Mouse (Mus musculus) forebrain, embryonic 16.5 days (tissue): ENCODE measurements at regions not wholly inside any gene's neighbourhood (a gene's known extent, or its start where the extent isn't known, plus 50 kb on each side); places are given as distances from the start of the nearest gene placed in this dataset.

Experiments
- ATAC-seq: fragments of 200-750 bp; cut with Nextera tagmentation; 2 replicates; pipeline ENCODE4 v1.8.0; 2017; ENCODE audit warnings: mild to moderate bottlenecking, moderate library complexity
- H3K27ac ChIP-seq: fragments of 300-500 bp; sonication (generic); 2 replicates; pipeline ENCODE4 v1.5.1; 2014; ENCODE audit warnings: low read length, control low read depth
- H3K27me3 ChIP-seq: fragments of 300-500 bp; sonication (generic); replicated peaks from 2 replicates; pipeline ENCODE4 v1.6.1; 2014; ENCODE audit warnings: low read length; ENCODE audit not compliant: control insufficient read depth, insufficient read depth
- H3K36me3 ChIP-seq: fragments of 300-500 bp; sonication (generic); 2 replicates; pipeline ENCODE4 v1.6.1; 2014; ENCODE audit not compliant: control insufficient read depth, insufficient read depth
- H3K4me1 ChIP-seq: fragments of 300-500 bp; sonication (generic); replicated peaks from 2 replicates; pipeline ENCODE4 v1.6.1; 2014; ENCODE audit warnings: low read length; ENCODE audit not compliant: control insufficient read depth, insufficient read depth
- H3K4me2 ChIP-seq: fragments of 300-500 bp; sonication (generic); 2 replicates; pipeline ENCODE4 v1.6.1; 2014; ENCODE audit warnings: mild to moderate bottlenecking, low read length, control low read depth
- H3K4me3 ChIP-seq: fragments of 300-500 bp; sonication (generic); replicated peaks from 2 replicates; pipeline ENCODE4 v1.5.1; 2014; ENCODE audit warnings: mild to moderate bottlenecking, low read length, control low read depth
- H3K9ac ChIP-seq: fragments of 300-500 bp; sonication (generic); replicated peaks from 2 replicates; pipeline ENCODE4 v1.6.1; 2014; ENCODE audit warnings: low read depth, low read length, control low read depth
- H3K9me3 ChIP-seq: fragments of 300-500 bp; sonication (generic); 2 replicates; pipeline ENCODE4 v1.6.1; 2016; ENCODE audit warnings: low read length; ENCODE audit not compliant: control insufficient read depth
- WGBS: fragments of 180-500 bp; shearing (Covaris S2); extraction: QIAGEN DNeasy Blood & Tissue Kit; methylation state at CpG from one replicate; pipeline ENCODE4 v1.1.7; 2014; 5-methylcytosine and 5-hydroxymethylcytosine counted together

DNA sequence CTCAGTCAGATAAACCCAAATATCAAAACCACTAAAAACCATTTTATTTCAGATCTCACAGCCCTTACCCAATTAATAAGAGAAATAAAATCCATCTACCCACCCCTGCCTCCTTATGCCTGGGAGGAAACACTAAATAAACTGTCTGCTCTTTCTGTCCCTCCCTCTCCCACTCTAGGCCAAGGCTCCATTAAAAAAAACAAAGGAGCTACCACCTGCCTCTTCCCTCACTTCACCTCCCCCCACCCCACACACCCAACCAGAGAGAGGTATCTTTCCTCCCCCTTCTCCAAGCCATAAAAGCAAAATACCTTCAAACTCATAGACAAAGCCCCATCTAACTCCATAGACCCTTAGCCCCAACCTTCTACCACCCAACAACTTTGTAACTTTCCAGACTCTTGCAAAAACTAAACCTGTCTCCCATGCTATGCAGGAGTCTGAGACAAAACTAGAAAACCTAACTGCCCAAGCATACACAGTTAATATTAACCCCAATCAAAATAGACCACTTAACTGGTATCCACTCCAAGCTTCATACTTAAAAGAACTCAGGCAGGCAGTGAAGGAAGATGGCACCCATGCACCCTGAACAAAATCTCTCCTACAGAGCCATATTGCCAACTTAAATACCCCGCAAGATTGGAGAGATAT is 532.1 kb downstream of the 9430069I07Rik start:
- no peak overlapping the region for H3K4me2 ChIP-seq
- no peaks in the 10 kb centered on the region for H3K9me3 ChIP-seq
- no peak overlapping the region for H3K27ac ChIP-seq
- 97% methylated on average over 1 of the region's 1 CpGs for WGBS
- no peaks in the 10 kb centered on the region for H3K36me3 ChIP-seq
- ATAC-seq: no peak
- H3K9ac ChIP-seq: no peak overlapping the region
- H3K27me3 ChIP-seq: no peaks in the 10 kb centered on the region
- no peak overlapping the region for H3K4me3 ChIP-seq
- no peaks in the 10 kb centered on the region for H3K4me1 ChIP-seq

DNA sequence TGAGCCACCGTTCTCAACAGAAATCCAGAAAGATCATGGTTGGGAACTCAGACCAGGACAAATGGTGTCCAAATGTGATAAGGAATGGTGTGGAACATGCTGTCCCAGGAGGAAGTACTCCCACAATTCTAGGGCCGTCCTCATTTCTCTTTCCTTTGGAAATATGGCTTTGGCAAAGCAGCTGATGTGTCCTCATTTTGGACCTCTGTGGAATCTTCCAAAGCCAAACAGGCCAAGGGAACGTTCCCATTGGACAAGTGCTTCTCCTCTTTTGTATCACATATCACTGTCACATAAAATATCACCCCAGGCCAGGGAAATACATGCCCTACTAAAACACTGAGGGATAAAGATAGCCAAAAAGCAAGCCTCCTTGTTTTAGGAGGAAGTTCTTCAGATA is 532.8 kb downstream of the 9430069I07Rik start:
- Histone ChIP-seq H3K4me3 (no peak overlapping the region), H3K9ac (no peak overlapping the region), H3K4me2 (no peak overlapping the region), H3K9me3 (no peaks in the 10 kb centered on the region), H3K36me3 (no peaks in the 10 kb centered on the region), H3K27me3 (no peaks in the 10 kb centered on the region), H3K27ac (no peak overlapping the region), H3K4me1 (no peaks in the 10 kb centered on the region)
- 87% methylated on average over 3 of the region's 3 CpGs for WGBS
- no peak for ATAC-seq

DNA sequence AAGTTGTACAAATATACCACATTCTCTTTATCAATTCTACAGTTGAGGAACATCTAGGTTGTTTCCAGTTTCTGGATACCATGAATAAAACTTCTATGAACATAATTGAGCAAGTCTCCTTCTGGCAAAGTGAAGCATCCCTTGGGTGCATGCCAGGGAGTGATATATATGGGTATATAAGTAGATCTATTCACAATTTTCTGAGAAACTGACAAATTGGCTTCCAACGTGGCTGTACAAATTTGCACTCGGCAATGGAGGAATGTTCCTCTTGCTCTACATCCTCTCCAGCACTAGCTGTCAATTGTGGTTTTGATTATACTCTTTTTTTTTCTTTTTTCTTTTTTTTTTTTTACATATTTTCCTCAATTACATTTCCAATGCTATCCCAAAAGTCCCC is 576.7 kb downstream of the 9430069I07Rik start:
- H3K4me1 ChIP-seq: no peaks in the 10 kb centered on the region
- H3K4me2 ChIP-seq: no peak overlapping the region
- H3K9me3 ChIP-seq: no peaks in the 10 kb centered on the region
- no peak overlapping the region for H3K4me3 ChIP-seq
- no peak overlapping the region for H3K9ac ChIP-seq
- no peaks in the 10 kb centered on the region for H3K27me3 ChIP-seq
- H3K36me3 ChIP-seq: no peaks in the 10 kb centered on the region
- ATAC-seq: no peak
- no peak overlapping the region for H3K27ac ChIP-seq
- 89% methylated on average over 2 of the region's 2 CpGs for WGBS

GRCm38 (mm10) chr15:33759496-33759895 is 598.2 kb downstream of the 9430069I07Rik start:
- H3K27ac ChIP-seq: no peak overlapping the region
- H3K36me3 ChIP-seq: no peaks in the 10 kb centered on the region
- 71% methylated on average over 6 of the region's 6 CpGs for WGBS
- no peak overlapping the region for H3K9ac ChIP-seq
- no peaks in the 10 kb centered on the region for H3K4me1 ChIP-seq
- no peaks in the 10 kb centered on the region for H3K9me3 ChIP-seq
- no peaks in the 10 kb centered on the region for H3K27me3 ChIP-seq
- no peak for ATAC-seq
- no peak overlapping the region for H3K4me3 ChIP-seq
- H3K4me2 ChIP-seq: no peak overlapping the region

GRCm38 (mm10) chr15:33758771-33759170 is 598.9 kb downstream of the 9430069I07Rik start:
- 94% methylated on average over 1 of the region's 1 CpGs for WGBS
- Histone ChIP-seq H3K9me3 (no peaks in the 10 kb centered on the region), H3K36me3 (no peaks in the 10 kb centered on the region), H3K4me3 (no peak overlapping the region), H3K4me1 (no peaks in the 10 kb centered on the region), H3K9ac (no peak overlapping the region), H3K27ac (no peak overlapping the region), H3K4me2 (no peak overlapping the region), H3K27me3 (no peaks in the 10 kb centered on the region)
- ATAC-seq: no peak
